Comparison of ENCODE assay signal across 10 mouse cellular contexts in the genomic region with DNA sequence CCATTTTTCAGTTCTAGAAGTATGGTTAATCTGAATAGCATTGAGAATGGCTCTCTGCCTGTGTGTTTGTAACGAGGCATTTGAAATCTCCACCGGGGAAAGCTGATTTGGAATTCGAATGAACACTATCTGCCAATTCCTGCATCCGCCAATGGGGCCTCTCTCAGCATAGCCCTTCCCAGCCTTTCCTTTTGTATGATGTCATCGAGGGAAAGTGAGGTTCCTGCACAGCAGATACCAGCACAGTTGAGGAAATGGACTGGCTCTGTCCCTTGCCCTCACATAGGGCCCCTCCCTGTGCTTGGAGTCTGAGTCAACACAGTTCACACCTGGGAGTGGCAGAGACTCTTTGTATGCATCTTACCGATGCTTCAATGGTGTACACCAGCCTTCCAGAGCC.
DNase-seq lines count a peak whose midpoint lies in the region; ATAC-seq and TF ChIP-seq lines count a peak whose summit lies in the region.
"Had no signal": no experiment of that assay in that cellular context is flagged by ENCODE, and none has a peak within 500 bp of the region (broad histone marks: within the 10 kb centered on the region; RNA-seq: fewer than 3 reads in every experiment).

No protein-coding gene starts in this region.

- ATAC-seq in heart, embryonic 11.5 days (replicated peaks; ENCODE audit: insufficient number of reproducible peaks, low FRiP score, low TSS enrichment): no peak
- ATAC-seq in midbrain, embryonic 14.5 days (ENCODE audit: low FRiP score, low TSS enrichment): no peak; the same call in 1 of the 2 replicates
- peak; percentile 79 for ATAC-seq in heart, embryonic 12.5 days (ENCODE audit: insufficient number of reproducible peaks, low FRiP score)
- peak; percentile 47; the same call in 1 of the 2 replicates for ATAC-seq in midbrain, postnatal 0 days (ENCODE audit: low FRiP score)

- no peaks in the 10 kb centered on the region for H3K9me3 ChIP-seq in heart, embryonic 11.5 days (replicated peaks; ENCODE audit: control insufficient read depth, low read length)
- no peaks in the 10 kb centered on the region for H3K9me3 ChIP-seq in midbrain, embryonic 14.5 days (ENCODE audit: control insufficient read depth, low read length)
- no peaks in the 10 kb centered on the region for H3K9me3 ChIP-seq in midbrain, embryonic 10.5 days (replicated peaks)
- H3K9me3 ChIP-seq in heart, embryonic 12.5 days (replicated peaks): no peaks in the 10 kb centered on the region
- no peaks in the 10 kb centered on the region for H3K9me3 ChIP-seq in midbrain, postnatal 0 days (ENCODE audit: low read length)
- H3K9me3 ChIP-seq: liver, embryonic 15.5 days had no signal

- no peaks in the 10 kb centered on the region for H3K4me1 ChIP-seq in heart, embryonic 11.5 days (ENCODE audit: control insufficient read depth, insufficient read depth, low read length)
- H3K4me1 ChIP-seq in midbrain, embryonic 14.5 days (ENCODE audit: control insufficient read depth, insufficient read depth, low read length): no peaks in the 10 kb centered on the region
- H3K4me1 ChIP-seq in midbrain, embryonic 10.5 days: no peaks in the 10 kb centered on the region
- H3K4me1 ChIP-seq in heart, embryonic 12.5 days (replicated peaks): peaks cover 6% of the 10 kb centered on the region; the same call in 1 of the 2 replicates
- H3K4me1 ChIP-seq in midbrain, postnatal 0 days (ENCODE audit: insufficient read depth, low read length): no peaks in the 10 kb centered on the region
- H3K4me1 ChIP-seq: liver, embryonic 15.5 days had no signal

- no peaks in the 10 kb centered on the region for H3K36me3 ChIP-seq in heart, embryonic 11.5 days (ENCODE audit: control insufficient read depth, insufficient read depth, low read length)
- H3K36me3 ChIP-seq in midbrain, embryonic 14.5 days (ENCODE audit: control insufficient read depth, insufficient read depth, low read length): no peaks in the 10 kb centered on the region
- H3K36me3 ChIP-seq in midbrain, embryonic 10.5 days: no peaks in the 10 kb centered on the region
- no peaks in the 10 kb centered on the region for H3K36me3 ChIP-seq in heart, embryonic 12.5 days
- no peaks in the 10 kb centered on the region for H3K36me3 ChIP-seq in midbrain, postnatal 0 days (ENCODE audit: insufficient read depth, low read length)
- H3K36me3 ChIP-seq: liver, embryonic 15.5 days had no signal

- peaks cover 13% of the 10 kb centered on the region for H3K27me3 ChIP-seq in heart, embryonic 11.5 days (ENCODE audit: control insufficient read depth, insufficient read depth, low read length)
- H3K27me3 ChIP-seq in midbrain, embryonic 14.5 days (ENCODE audit: control insufficient read depth, insufficient read depth, low read length): no peaks in the 10 kb centered on the region
- peaks cover 94% of the 10 kb centered on the region for H3K27me3 ChIP-seq in midbrain, embryonic 10.5 days (ENCODE audit: low read depth, poor library complexity, severe bottlenecking)
- 0 out of 2 replicates have a peak, but pooled peaks cover 27% of the 10 kb centered on the region for H3K27me3 ChIP-seq in heart, embryonic 12.5 days (replicated peaks)
- H3K27me3 ChIP-seq in midbrain, postnatal 0 days (ENCODE audit: insufficient read depth, low read length): no peaks in the 10 kb centered on the region; the same call in 1 of the 2 replicates
- H3K27me3 ChIP-seq: liver, embryonic 15.5 days had no signal

- DNase-seq in heart, adult 11 months: peak; percentile 95
- peak; percentile 55 for DNase-seq in midbrain, embryonic 14.5 days
- DNase-seq in midbrain, embryonic 10.5 days (ENCODE audit: low spot score): no peak
- DNase-seq in midbrain, postnatal 0 days (ENCODE audit: low spot score): peak; percentile 26
- DNase-seq in T-cell, adult 2 months (ENCODE audit: low spot score): no peak
- no peak for DNase-seq in cerebellum, adult 9-11 months
- DNase-seq: cerebellum, postnatal 36 days had no signal

- WGBS in heart, embryonic 11.5 days (ENCODE audit: insufficient replicate concordance): 54% methylated on average over 6 of the region's 6 CpGs
- WGBS in midbrain, embryonic 14.5 days: 53% methylated on average over 6 of the region's 6 CpGs
- 72% methylated on average over 6 of the region's 6 CpGs for WGBS in midbrain, embryonic 10.5 days
- 46% methylated on average over 6 of the region's 6 CpGs for WGBS in heart, embryonic 12.5 days
- 36% methylated on average over 6 of the region's 6 CpGs for WGBS in midbrain, postnatal 0 days

- H3K9ac ChIP-seq in heart, embryonic 11.5 days (ENCODE audit: low read depth, low read length): no peak overlapping the region
- no peak overlapping the region for H3K9ac ChIP-seq in midbrain, embryonic 14.5 days (replicated peaks; ENCODE audit: low read length)
- no peak overlapping the region for H3K9ac ChIP-seq in heart, embryonic 12.5 days
- H3K9ac ChIP-seq in midbrain, postnatal 0 days (replicated peaks; ENCODE audit: low read length, poor library complexity, severe bottlenecking): no peak overlapping the region
- H3K9ac ChIP-seq: liver, embryonic 15.5 days had no signal

- H3K4me2 ChIP-seq in heart, embryonic 11.5 days: no peak overlapping the region
- H3K4me2 ChIP-seq in midbrain, embryonic 14.5 days (ENCODE audit: low read length): no peak overlapping the region
- H3K4me2 ChIP-seq in heart, embryonic 12.5 days: no peak overlapping the region
- H3K4me2 ChIP-seq in midbrain, postnatal 0 days (ENCODE audit: low read depth, low read length, poor library complexity, severe bottlenecking): no peak overlapping the region
- H3K4me2 ChIP-seq: liver, embryonic 15.5 days had no signal

- no peak overlapping the region for H3K27ac ChIP-seq in heart, embryonic 11.5 days (ENCODE audit: low read depth, low read length)
- H3K27ac ChIP-seq in midbrain, embryonic 14.5 days (replicated peaks; ENCODE audit: low read depth, low read length): no peak overlapping the region
- H3K27ac ChIP-seq in midbrain, embryonic 10.5 days (replicated peaks): no peak overlapping the region
- no peak overlapping the region for H3K27ac ChIP-seq in heart, embryonic 12.5 days (ENCODE audit: poor library complexity, severe bottlenecking)
- no peak overlapping the region for H3K27ac ChIP-seq in midbrain, postnatal 0 days (ENCODE audit: low read depth, low read length)
- H3K27ac ChIP-seq: liver, embryonic 15.5 days had no signal

- no peak for TF ChIP-seq CTCF in midbrain, postnatal 0 days (IDR thresholded peaks at IDR 0.05)

- H3K4me3 ChIP-seq in heart, embryonic 11.5 days (ENCODE audit: low read depth, low read length): no peak overlapping the region
- H3K4me3 ChIP-seq in midbrain, embryonic 14.5 days (replicated peaks; ENCODE audit: low read depth, low read length): no peak overlapping the region
- no peak overlapping the region for H3K4me3 ChIP-seq in midbrain, embryonic 10.5 days
- no peak overlapping the region for H3K4me3 ChIP-seq in heart, embryonic 12.5 days
- H3K4me3 ChIP-seq in midbrain, postnatal 0 days (ENCODE audit: low read depth, low read length): no peak overlapping the region
- H3K4me3 ChIP-seq: liver, embryonic 15.5 days had no signal

Comparison
In these comparisons a context has a peak if more than half of its experiments do, and no peak if none do; other contexts are left out.
1. DNase-seq: peak in heart, adult 11 months (single experiment), midbrain, embryonic 14.5 days (single experiment) and midbrain, postnatal 0 days (single experiment); none in midbrain, embryonic 10.5 days (single experiment), T-cell, adult 2 months (single experiment) and cerebellum, adult 9-11 months (single experiment).
2. ATAC-seq: peak in heart, embryonic 12.5 days (single experiment) and midbrain, postnatal 0 days (single experiment); none in heart, embryonic 11.5 days (single experiment) and midbrain, embryonic 14.5 days (single experiment).